Mouse (Mus musculus) neural tube, embryonic 14.5 days (tissue): ENCODE results near the gene Txnrd1. TPM values are rescaled to one million over a fixed set of nuclear protein-coding genes. Genes with fewer than 3 reads are reported as not detected.

Experiments
- ATAC-seq: fragments of 200-750 bp; cut with Nextera tagmentation; 2 replicates; pipeline ENCODE4 v1.8.0; 2017; ENCODE audit warnings: low read depth, mild to moderate bottlenecking, moderate TSS enrichment, moderate library complexity
- H3K27ac ChIP-seq: fragments of 300-500 bp; sonication (generic); 2 replicates; pipeline ENCODE4 v1.5.1; 2014; ENCODE audit warnings: low read depth, mild to moderate bottlenecking, control low read depth, low read length, moderate library complexity, mixed read lengths
- H3K27me3 ChIP-seq: fragments of 300-500 bp; sonication (generic); 2 replicates; pipeline ENCODE4 v1.6.1; 2014; ENCODE audit warnings: low read length; ENCODE audit not compliant: control insufficient read depth, insufficient read depth
- H3K36me3 ChIP-seq: fragments of 300-500 bp; sonication (generic); 2 replicates; pipeline ENCODE4 v1.6.1; 2014; ENCODE audit warnings: low read length, mixed read lengths; ENCODE audit not compliant: control insufficient read depth, insufficient read depth
- H3K4me1 ChIP-seq: fragments of 300-500 bp; sonication (generic); 2 replicates; pipeline ENCODE4 v1.6.1; 2014; ENCODE audit warnings: low read length; ENCODE audit not compliant: control insufficient read depth, insufficient read depth
- H3K4me2 ChIP-seq: fragments of 300-500 bp; sonication (generic); 2 replicates; pipeline ENCODE4 v1.6.1; 2014; ENCODE audit warnings: mild to moderate bottlenecking, low read depth, low read length, control low read depth
- H3K4me3 ChIP-seq: fragments of 300-500 bp; sonication (generic); 2 replicates; pipeline ENCODE4 v1.5.1; 2014; ENCODE audit warnings: low read depth, low read length, control low read depth, mixed read lengths
- H3K9ac ChIP-seq: fragments of 300-500 bp; sonication (generic); replicated peaks from 2 replicates; pipeline ENCODE4 v1.6.1; 2014; ENCODE audit warnings: low read depth, mild to moderate bottlenecking, control low read depth, low read length, mixed read lengths
- H3K9me3 ChIP-seq: fragments of 300-500 bp; sonication (generic); 2 replicates; pipeline ENCODE4 v1.6.1; 2016; ENCODE audit warnings: low read length; ENCODE audit not compliant: control insufficient read depth
- WGBS: fragments of 180-500 bp; shearing (Covaris S2); extraction: QIAGEN DNeasy Blood & Tissue Kit; methylation state at CpG from one replicate; pipeline ENCODE4 v1.1.7; 2014; 5-methylcytosine and 5-hydroxymethylcytosine counted together
- polyA plus RNA-seq: library from polyadenylated mRNA; unstranded; fragments of >200 nt; fragmentation: Nextera tagmentation; extraction: Ambion mirVana; gene quantifications from 2 replicates; pipeline ENCODE4 v1.2.1, GENCODE M21; 2014

Txnrd1 gene
- polyA plus RNA-seq, 1 experiment from 2014 or later, result 110 TPM

DNA sequence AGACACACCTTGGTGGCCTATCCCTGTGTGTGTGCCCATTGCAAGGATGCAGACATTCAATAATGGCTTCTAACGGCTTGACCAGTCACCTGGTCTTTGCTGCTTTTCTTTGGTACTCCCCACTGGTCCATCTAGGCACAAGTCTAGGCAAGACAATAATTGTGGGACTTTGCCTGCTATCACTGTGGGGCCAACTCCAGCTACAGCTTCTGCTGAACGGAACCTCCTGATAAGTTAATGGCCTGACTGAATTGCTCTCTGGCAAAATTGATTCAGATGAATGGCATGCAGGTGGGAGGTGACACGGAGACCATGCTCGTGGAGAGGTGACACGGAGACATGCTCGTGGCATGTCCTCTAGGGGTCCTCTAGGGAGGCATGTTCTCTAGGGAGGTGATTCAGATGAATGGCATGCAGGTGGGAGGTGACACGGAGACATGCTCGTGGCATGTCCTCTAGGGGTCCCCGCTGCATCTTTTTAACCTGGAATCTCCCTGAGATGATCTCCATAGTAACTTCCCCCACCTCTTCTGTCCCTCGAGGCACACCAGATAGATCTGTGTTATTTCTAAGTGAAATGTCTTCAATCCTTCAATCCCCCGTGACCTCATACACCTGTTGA, 35.3 kb upstream of the Txnrd1 start:
- Histone ChIP-seq H3K4me3 (no peak overlapping the region), H3K9ac (no peak overlapping the region), H3K27ac (no peak overlapping the region), H3K9me3 (no peaks in the 10 kb centered on the region), H3K4me2 (no peak overlapping the region), H3K27me3 (no peaks in the 10 kb centered on the region), H3K4me1 (no peaks in the 10 kb centered on the region; the same call in 1 of the 2 replicates), H3K36me3 (no peaks in the 10 kb centered on the region)
- WGBS, result 61% methylated on average over 11 of the region's 11 CpGs
- no peak for ATAC-seq

GRCm38 (mm10) chr10:82800094-82800493, 33.7 kb upstream of the Txnrd1 start:
- 88% methylated on average over 5 of the region's 5 CpGs for WGBS
- no peak for ATAC-seq
- H3K4me1 ChIP-seq, result no peaks in the 10 kb centered on the region; the same call in 1 of the 2 replicates

DNA sequence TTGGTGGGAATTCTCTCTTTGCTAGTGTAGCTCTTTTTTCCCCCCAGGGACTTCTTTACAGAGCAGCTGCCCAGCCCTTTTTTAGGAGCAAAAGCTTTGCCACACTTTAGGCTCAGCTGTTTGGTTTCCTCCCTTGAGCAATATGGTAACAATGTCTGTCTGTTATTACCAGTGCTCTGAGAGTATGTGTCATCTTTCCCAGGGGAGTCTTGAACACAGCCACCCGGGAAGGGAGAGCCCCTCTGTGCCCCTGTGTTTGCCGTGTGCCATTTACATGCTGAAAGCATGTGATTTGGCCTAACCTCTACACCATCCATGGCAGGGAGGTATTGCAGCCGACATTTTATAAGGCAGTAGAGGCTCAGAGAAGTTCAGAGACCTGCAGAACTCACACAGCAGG, 29.4 kb upstream of the Txnrd1 start:
- no peak overlapping the region for H3K4me3 ChIP-seq
- H3K4me2 ChIP-seq, result no peak overlapping the region
- no peaks in the 10 kb centered on the region for H3K9me3 ChIP-seq
- H3K9ac ChIP-seq, result no peak overlapping the region
- H3K4me1 ChIP-seq, result no peaks in the 10 kb centered on the region
- 32% methylated on average over 3 of the region's 3 CpGs for WGBS
- H3K27ac ChIP-seq, result no peak overlapping the region
- ATAC-seq, result no peak; the same call in 1 of the 2 replicates
- no peaks in the 10 kb centered on the region for H3K27me3 ChIP-seq
- H3K36me3 ChIP-seq, result no peaks in the 10 kb centered on the region

More at GRCm38 (mm10) chr10:82800094-82800493, 33.7 kb upstream of the Txnrd1 start:
- Histone ChIP-seq H3K9me3 (no peaks in the 10 kb centered on the region), H3K4me3 (no peak overlapping the region), H3K27ac (no peak overlapping the region), H3K9ac (no peak overlapping the region), H3K27me3 (no peaks in the 10 kb centered on the region), H3K4me2 (no peak overlapping the region), H3K36me3 (no peaks in the 10 kb centered on the region)

DNA sequence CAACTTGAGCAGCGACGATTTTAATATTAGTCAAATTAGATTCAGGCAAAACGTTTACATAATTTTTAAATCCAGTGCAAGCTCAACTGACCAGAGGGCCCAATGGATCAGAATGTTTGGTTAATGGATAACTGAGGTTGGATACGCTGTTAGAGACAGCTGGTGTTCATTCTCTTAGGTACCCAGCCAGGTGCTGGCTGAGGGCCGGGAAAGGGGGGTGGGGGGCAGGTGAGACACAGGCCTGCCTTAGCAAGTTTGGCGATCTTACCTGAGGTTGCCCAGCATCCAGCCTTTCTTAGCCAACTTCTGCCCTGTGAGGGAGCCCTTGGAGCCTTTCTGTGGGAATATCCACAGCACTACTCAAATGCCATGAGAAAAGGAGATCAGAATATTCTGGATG, 28.6 kb upstream of the Txnrd1 start:
- no peaks in the 10 kb centered on the region for H3K9me3 ChIP-seq
- H3K27me3 ChIP-seq, result no peaks in the 10 kb centered on the region
- H3K4me3 ChIP-seq, result no peak overlapping the region
- H3K36me3 ChIP-seq, result no peaks in the 10 kb centered on the region
- H3K9ac ChIP-seq, result no peak overlapping the region
- WGBS, result 88% methylated on average over 6 of the region's 6 CpGs
- no peak for ATAC-seq
- no peaks in the 10 kb centered on the region for H3K4me1 ChIP-seq
- H3K4me2 ChIP-seq, result no peak overlapping the region
- no peak overlapping the region for H3K27ac ChIP-seq

DNA sequence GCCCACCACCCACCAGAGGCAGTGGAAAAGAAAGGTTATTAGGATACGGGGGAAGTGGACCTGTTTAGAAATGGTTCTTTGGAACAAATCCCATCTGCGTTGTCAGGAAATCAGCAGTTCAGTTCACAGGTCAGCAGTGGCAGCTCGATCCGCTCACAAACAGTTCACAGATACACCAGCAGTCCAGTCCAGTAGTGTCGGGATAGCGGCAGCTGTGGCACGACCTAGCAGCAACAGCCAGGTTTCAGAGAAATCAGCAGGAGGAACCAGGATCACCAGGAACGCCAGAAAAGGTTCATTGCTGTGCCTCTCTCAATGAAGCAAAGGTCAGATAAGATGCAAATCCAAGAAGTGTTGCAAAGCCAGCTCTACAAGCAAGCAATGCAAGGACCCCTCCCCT, 27.3 kb upstream of the Txnrd1 start:
- Histone ChIP-seq H3K9ac (no peak overlapping the region), H3K4me1 (no peaks in the 10 kb centered on the region), H3K9me3 (no peaks in the 10 kb centered on the region), H3K36me3 (no peaks in the 10 kb centered on the region), H3K4me2 (no peak overlapping the region), H3K27ac (no peak overlapping the region), H3K27me3 (no peaks in the 10 kb centered on the region), H3K4me3 (no peak overlapping the region)
- WGBS, result 86% methylated on average over 8 of the region's 8 CpGs
- no peak for ATAC-seq

DNA sequence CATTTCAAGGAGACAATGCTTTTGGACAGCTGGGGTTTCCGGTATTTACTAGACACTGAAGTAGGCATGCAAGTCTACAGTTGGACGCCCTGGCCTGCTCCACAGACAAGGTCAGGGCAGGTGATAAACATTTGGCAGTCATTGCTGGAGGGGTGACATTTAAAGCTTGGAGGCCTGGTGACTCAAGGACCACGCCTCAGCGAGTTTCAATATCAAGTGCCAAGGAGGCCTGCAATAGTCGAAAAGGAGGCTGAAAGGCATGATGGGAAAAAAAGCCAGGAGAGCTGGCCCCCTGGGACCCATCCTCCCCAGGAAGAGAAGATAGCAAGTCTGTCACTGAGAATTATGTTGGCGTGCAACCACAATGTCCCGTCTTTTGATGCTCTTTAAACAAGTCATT, 26.5 kb upstream of the Txnrd1 start:
- no peak overlapping the region for H3K9ac ChIP-seq
- no peaks in the 10 kb centered on the region for H3K36me3 ChIP-seq
- H3K27me3 ChIP-seq, result no peaks in the 10 kb centered on the region
- no peak for ATAC-seq
- no peaks in the 10 kb centered on the region for H3K9me3 ChIP-seq
- no peak overlapping the region for H3K27ac ChIP-seq
- H3K4me2 ChIP-seq, result no peak overlapping the region
- no peak overlapping the region for H3K4me3 ChIP-seq
- WGBS, result 58% methylated on average over 7 of the region's 7 CpGs
- no peaks in the 10 kb centered on the region for H3K4me1 ChIP-seq

DNA sequence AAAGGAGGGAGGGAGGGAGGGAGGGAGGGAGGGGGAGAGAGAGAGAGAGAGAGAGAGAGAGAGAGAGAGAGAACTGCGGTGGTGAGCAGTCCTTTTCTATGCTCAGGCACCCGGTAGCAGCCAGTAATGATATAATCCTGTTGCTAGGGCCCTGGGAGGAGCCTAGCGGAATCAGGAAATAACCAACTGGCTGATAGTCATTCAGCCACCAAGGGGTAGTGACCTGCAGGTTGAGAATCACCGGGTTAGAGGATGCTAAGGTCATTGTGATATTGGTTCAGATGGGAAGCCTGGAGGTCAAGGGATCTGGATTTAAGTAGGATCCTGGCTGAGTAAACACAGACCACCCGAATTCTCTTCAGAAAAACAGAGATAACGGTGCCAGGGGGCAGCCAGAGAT, 25.6 kb upstream of the Txnrd1 start:
- Histone ChIP-seq H3K4me3 (no peak overlapping the region), H3K27ac (no peak overlapping the region), H3K36me3 (no peaks in the 10 kb centered on the region), H3K27me3 (no peaks in the 10 kb centered on the region), H3K4me1 (no peaks in the 10 kb centered on the region), H3K9ac (no peak overlapping the region), H3K4me2 (no peak overlapping the region), H3K9me3 (no peaks in the 10 kb centered on the region)
- 58% methylated on average over 6 of the region's 6 CpGs for WGBS
- no peak for ATAC-seq

GRCm38 (mm10) chr10:82808891-82809290, 24.9 kb upstream of the Txnrd1 start:
- Histone ChIP-seq H3K9ac (no peak overlapping the region), H3K9me3 (no peaks in the 10 kb centered on the region), H3K4me3 (no peak overlapping the region), H3K4me2 (no peak overlapping the region), H3K4me1 (no peaks in the 10 kb centered on the region), H3K27me3 (no peaks in the 10 kb centered on the region), H3K36me3 (no peaks in the 10 kb centered on the region), H3K27ac (no peak overlapping the region)
- WGBS, result 81% methylated on average over 8 of the region's 8 CpGs
- no peak for ATAC-seq

- no peak for ATAC-seq
- Histone ChIP-seq H3K9ac (no peak overlapping the region), H3K4me1 (no peaks in the 10 kb centered on the region), H3K9me3 (no peaks in the 10 kb centered on the region), H3K4me3 (no peak overlapping the region), H3K27ac (no peak overlapping the region), H3K27me3 (no peaks in the 10 kb centered on the region), H3K4me2 (no peak overlapping the region), H3K36me3 (no peaks in the 10 kb centered on the region)
- WGBS, result 6% methylated on average over 3 of the region's 3 CpGs
Observed at GRCm38 (mm10) chr10:82809352-82809751, 24.4 kb upstream of the Txnrd1 start.
